Mouse (Mus musculus) gonadal fat pad, adult 2 months (tissue): ENCODE measurements around the gene Tmem190. TPM values are rescaled to one million over a fixed set of nuclear protein-coding genes. Genes with fewer than 3 reads are reported as not detected.
"Not testable (repeated sequence)": the region's sequence is repeated elsewhere in the genome, so short reads cannot be mapped to it uniquely, and the experiment has no call there.

Experiments
- DNase-seq: peaks from one replicate; pipeline ENCODE4 v3.0.0-alpha.2; 2012; ENCODE audit warnings: low read depth
- polyA plus RNA-seq: library from polyadenylated mRNA; depleted of rRNA; stranded (reverse); fragments of >200 nt; gene quantifications from 2 replicates; pipeline ENCODE4 v1.2.3, GENCODE M21; 2012; rRNA removed

Tmem190 gene
- polyA plus RNA-seq, 1 experiment = 0.54 TPM

GRCm38 (mm10) chr7:4813105-4813791, 30.5 kb downstream of the Tmem190 start:
- DNase-seq = no peak

DNA sequence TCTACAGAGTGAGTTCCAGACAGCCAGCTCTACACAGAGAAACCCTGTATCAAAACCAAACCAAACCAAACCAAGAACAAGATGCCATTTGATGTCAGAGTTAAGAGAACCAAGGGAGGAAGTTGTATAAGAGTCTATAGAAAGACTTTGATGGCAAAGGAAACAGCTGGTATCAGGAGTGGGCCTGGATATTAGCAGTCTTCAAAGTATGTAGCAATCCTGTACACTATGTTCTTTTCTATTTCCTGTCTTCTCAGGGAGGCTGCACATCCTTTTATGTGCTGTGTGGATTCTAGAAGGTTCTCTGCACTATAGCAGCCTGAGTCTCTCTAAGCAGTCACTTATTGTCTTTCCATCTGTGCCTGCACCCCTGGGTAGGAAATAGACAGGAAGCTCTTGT, 33.8 kb downstream of the Tmem190 start:
- DNase-seq = no peak

DNA sequence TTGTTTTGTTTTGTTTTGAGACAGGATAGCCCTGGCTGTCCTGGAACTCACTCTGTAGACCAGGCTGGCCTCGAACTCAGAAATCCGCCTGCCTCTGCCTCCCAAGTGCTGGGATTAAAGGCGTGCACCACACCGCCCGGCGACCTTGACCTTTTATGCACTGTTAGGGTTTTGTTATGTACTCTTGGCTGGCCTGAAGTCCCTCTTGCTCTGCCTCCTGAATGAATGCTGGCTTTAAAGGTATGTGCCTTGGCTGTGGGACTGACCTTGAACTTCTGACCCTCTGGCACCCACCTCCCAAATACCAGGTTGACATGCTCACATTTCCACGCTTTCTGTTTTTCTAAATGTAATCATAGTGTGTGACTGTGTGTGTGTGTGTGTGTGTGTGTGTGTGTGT, 38.2 kb downstream of the Tmem190 start:
- DNase-seq = not testable (repeated sequence)

- no peak for DNase-seq
These were observed 39.0 kb downstream of the Tmem190 start for GRCm38 (mm10) chr7:4821690-4822089.

GRCm38 (mm10) chr7:4822162-4822907, 39.6 kb downstream of the Tmem190 start:
- DNase-seq = no peak

- DNase-seq = no peak
These were observed 42.6 kb downstream of the Tmem190 start for GRCm38 (mm10) chr7:4825365-4825764.

GRCm38 (mm10) chr7:4830476-4830875, 47.7 kb downstream of the Tmem190 start:
- DNase-seq = no peak

Other genes starting within 250 kb of the Tmem190 start
- gene Syt5, start 235.4 kb upstream of the Tmem190 start, polyA plus RNA-seq = 0.09 and 0.81 TPM in 2 replicates
- gene Ptprh, start 178.9 kb upstream of the Tmem190 start, polyA plus RNA-seq = 0.05 TPM in 1 of 2 replicates, not detected in the other
- 13.0 and 16.5 TPM in 2 replicates for gene Tmem86b, start 151.5 kb upstream of the Tmem190 start, polyA plus RNA-seq
- gene Ppp6r1, start 123.9 kb upstream of the Tmem190 start, polyA plus RNA-seq = 120 and 134 TPM in 2 replicates
- gene Hspbp1, start 97.9 kb upstream of the Tmem190 start, polyA plus RNA-seq = 28.9 and 31.8 TPM in 2 replicates
- 3.3 TPM in 2 replicates for gene Brsk1, start 92.3 kb upstream of the Tmem190 start, polyA plus RNA-seq
- 0.89 and 1.2 TPM in 2 replicates for gene Tmem150b, start 57.7 kb upstream of the Tmem190 start, polyA plus RNA-seq
- 71.4 and 75.9 TPM in 2 replicates for gene Kmt5c, start 42.8 kb upstream of the Tmem190 start, polyA plus RNA-seq
- gene Cox6b2, start 29.8 kb upstream of the Tmem190 start, polyA plus RNA-seq = 36.7 and 37.2 TPM in 2 replicates
- 0.26 and 0.80 TPM in 2 replicates for gene Fam71e2, start 11.6 kb upstream of the Tmem190 start, polyA plus RNA-seq
- 0.34 and 0.55 TPM in 2 replicates for gene Il11, start 78 bp upstream of the Tmem190 start, polyA plus RNA-seq
- 26.4 and 45.7 TPM in 2 replicates for gene Tmem238, start 6.7 kb downstream of the Tmem190 start, polyA plus RNA-seq
- gene Rpl28, start 9.9 kb downstream of the Tmem190 start, polyA plus RNA-seq = 262 and 263 TPM in 2 replicates
- gene Ube2s, start 29.7 kb downstream of the Tmem190 start, polyA plus RNA-seq = 229 and 251 TPM in 2 replicates
- gene Shisa7, start 61.8 kb downstream of the Tmem190 start, polyA plus RNA-seq = 1.2 and 2.3 TPM in 2 replicates
- gene Isoc2b, start 87.3 kb downstream of the Tmem190 start, polyA plus RNA-seq = 34.9 and 45.7 TPM in 2 replicates
- 26.4 and 35.4 TPM in 2 replicates for gene Isoc2a, start 94.2 kb downstream of the Tmem190 start, polyA plus RNA-seq
- 0.09 TPM in 1 of 2 replicates, not detected in the other for gene Gm36210, start 123.6 kb downstream of the Tmem190 start, polyA plus RNA-seq
- gene Zfp628, start 132.3 kb downstream of the Tmem190 start, polyA plus RNA-seq = 6.9 and 10.2 TPM in 2 replicates
- 3.6 TPM in 2 replicates for gene Nat14, start 139.1 kb downstream of the Tmem190 start, polyA plus RNA-seq
- 8.5 and 12.1 TPM in 2 replicates for gene Ssc5d, start 142.8 kb downstream of the Tmem190 start, polyA plus RNA-seq
- gene Sbk2, start 181.5 kb downstream of the Tmem190 start, polyA plus RNA-seq = 0.89 and 1.9 TPM in 2 replicates
- 0.12 and 0.20 TPM in 2 replicates for gene Sbk3, start 188.2 kb downstream of the Tmem190 start, polyA plus RNA-seq
- 37.0 and 39.8 TPM in 2 replicates for gene Zfp579, start 213.2 kb downstream of the Tmem190 start, polyA plus RNA-seq
- 24.1 and 28.6 TPM in 2 replicates for gene Zfp524, start 231.5 kb downstream of the Tmem190 start, polyA plus RNA-seq
- 25.6 and 26.5 TPM in 2 replicates for gene Fiz1, start 231.8 kb downstream of the Tmem190 start, polyA plus RNA-seq
- 0.18 TPM in 1 of 2 replicates, not detected in the other for gene Gm44973, start 232.6 kb downstream of the Tmem190 start, polyA plus RNA-seq
- 26.7 and 29.1 TPM in 2 replicates for gene Zfp865, start 237.4 kb downstream of the Tmem190 start, polyA plus RNA-seq
- gene Ccdc106, start 237.6 kb downstream of the Tmem190 start, polyA plus RNA-seq = 5.8 and 7.8 TPM in 2 replicates